Comparison of ENCODE assay signal across 18 mouse cellular contexts in the genomic region with DNA sequence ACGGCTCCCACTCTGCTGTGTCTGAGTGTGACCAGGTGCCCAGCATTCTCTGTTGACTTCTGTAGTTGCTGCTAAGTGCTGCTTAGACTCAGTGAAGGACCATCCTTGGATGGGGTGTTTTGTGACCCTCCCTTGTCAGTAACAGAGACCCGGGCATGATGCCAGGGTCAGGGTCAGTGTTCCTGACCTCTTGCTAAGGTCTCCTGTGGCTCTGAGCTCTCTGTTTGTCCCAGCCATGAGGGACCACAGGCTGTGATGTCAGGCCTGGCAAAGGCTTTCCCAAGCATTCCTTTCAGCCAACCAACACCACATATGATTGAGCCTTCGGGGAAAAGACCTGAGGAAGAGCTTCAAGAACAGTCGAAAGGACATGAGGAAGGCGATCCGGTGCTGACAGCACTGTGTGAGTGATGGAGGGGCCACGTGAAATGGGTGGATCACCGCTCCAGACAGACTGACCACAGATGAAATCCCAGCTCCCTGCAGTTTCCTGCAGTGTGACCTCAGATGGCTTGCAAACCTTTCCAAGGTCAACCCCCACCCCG. TPM values are rescaled to one million over a fixed set of nuclear protein-coding genes. Genes with fewer than 3 reads are reported as not detected.
DNase-seq lines count a peak whose midpoint lies in the region; TF ChIP-seq lines count a peak whose summit lies in the region.
"Had no signal": no experiment of that assay in that cellular context is flagged by ENCODE, and none has a peak within 500 bp of the region (broad histone marks: within the 10 kb centered on the region; RNA-seq: fewer than 3 reads in every experiment).

No protein-coding gene starts in this region.

- no peaks in the 10 kb centered on the region for H3K36me3 ChIP-seq in heart, adult 2 months (ENCODE audit: control insufficient read depth, insufficient read depth, low read length)
- H3K36me3 ChIP-seq: embryonic facial prominence, embryonic 10.5 days; forebrain, embryonic 15.5 days; heart, embryonic 10.5 days; hindbrain, embryonic 15.5 days had no signal

- intact Hi-C loops in heart, adult 2 months (cut with DNase I), result loop anchor here (10.0 kb wide), 1 partner anchor 154 kb away; no protein-coding TSS in a partner anchor
- intact Hi-C loops in heart, postnatal 10 days (cut with DNase I), result loop anchor here (5.0 kb wide), 1 partner anchor 156 kb away; no protein-coding TSS in a partner anchor

- DNase-seq in gastrocnemius, adult 18-20 months (ENCODE audit: low spot score), result peak; percentile 50
- DNase-seq in gastrocnemius, postnatal 4 days (ENCODE audit: low spot score in 2 of 2), result no peak
- peak; percentile 27 to 31 for DNase-seq in heart, adult 2 months
- DNase-seq in heart, postnatal 10 days, result no peak
- peak; percentile 53 for DNase-seq in testis, postnatal 10 days (ENCODE audit: low spot score)
- no peak for DNase-seq in testis, postnatal 14 days (ENCODE audit: low spot score)
- peak; percentile 76 for DNase-seq in skeletal muscle tissue, adult 2 months (ENCODE audit: low read depth, low spot score)
- no peak for DNase-seq in urinary bladder, postnatal 10 days (ENCODE audit: low spot score)
- DNase-seq: adrenal gland, postnatal 14 days; cerebellum, adult 11-12 months; cerebellum, adult 9-10 months; cerebellum, postnatal 25 days; kidney, adult 2 months had no signal

- no peak overlapping the region for H3K9ac ChIP-seq in heart, adult 2 months (ENCODE audit: low read depth, low read length)
- H3K9ac ChIP-seq: forebrain, embryonic 15.5 days; hindbrain, embryonic 15.5 days had no signal

- H3K4me1 ChIP-seq in heart, adult 2 months (ENCODE audit: control insufficient read depth, insufficient read depth, low read length), result no peaks in the 10 kb centered on the region
- H3K4me1 ChIP-seq: forebrain, embryonic 15.5 days; hindbrain, embryonic 15.5 days had no signal

- H3K4me3 ChIP-seq in heart, adult 2 months, result no peak overlapping the region
- H3K4me3 ChIP-seq: embryonic facial prominence, embryonic 10.5 days; erythroblast, embryonic 14.5 days; forebrain, embryonic 15.5 days; heart, embryonic 10.5 days; hindbrain, embryonic 15.5 days had no signal

- 63% methylated on average over 9 of the region's 9 CpGs for WGBS in heart, adult 2 months

- no peak for TF ChIP-seq POLR2A in heart, adult 2 months (IDR thresholded peaks at IDR 0.05; ENCODE audit: insufficient read depth, low read depth, low read length)

- H3K27me3 ChIP-seq in heart, adult 2 months (ENCODE audit: control insufficient read depth, insufficient read depth, low read length), result no peaks in the 10 kb centered on the region
- H3K27me3 ChIP-seq: forebrain, embryonic 15.5 days; hindbrain, embryonic 15.5 days had no signal

- TF ChIP-seq CTCF in heart, adult 2 months (IDR thresholded peaks at IDR 0.05), result no peak

- H3K79me2 ChIP-seq in heart, adult 2 months (replicated peaks; ENCODE audit: control insufficient read depth, insufficient read depth, low read length), result no peaks in the 10 kb centered on the region

- TF ChIP-seq EP300 in heart, adult 2 months (IDR thresholded peaks at IDR 0.05; ENCODE audit: insufficient read depth, low read depth, low read length), result no peak

- no peak overlapping the region for H3K27ac ChIP-seq in heart, adult 2 months
- H3K27ac ChIP-seq: embryonic facial prominence, embryonic 10.5 days; forebrain, embryonic 15.5 days; heart, embryonic 10.5 days; hindbrain, embryonic 15.5 days had no signal

RNA-seq across cellular contexts. Expression of gene Itga11, which starts 56.7 kb away (rescaled TPM):
- total RNA-seq in gastrocnemius, adult 18-20 months (2021), result 1 to 10 TPM; 3.1 to 3.7 TPM
- 1 to 10 TPM; 5.5 to 7.9 TPM for total RNA-seq in gastrocnemius, postnatal 4 days (2021)
- 1 to 10 TPM; 1.1 to 2.9 TPM for total RNA-seq in heart, adult 2 months (2021)
- polyA plus RNA-seq in heart, adult 2 months (2012; rRNA removed), result 1.6 and 3.6 TPM in 2 replicates
- total RNA-seq in heart, postnatal 10 days (2021), result 1 to 10 TPM; 1.4 to 1.5 TPM
- polyA plus RNA-seq: erythroblast, embryonic 14.5 days had no signal

Comparison
In these comparisons a context has a peak if more than half of its experiments do, and no peak if none do; other contexts are left out.
1. DNase-seq: peak in gastrocnemius, adult 18-20 months (single experiment), heart, adult 2 months (2 of 2), testis, postnatal 10 days (single experiment) and skeletal muscle tissue, adult 2 months (single experiment); none in gastrocnemius, postnatal 4 days (0 of 2), heart, postnatal 10 days (0 of 2), testis, postnatal 14 days (single experiment) and urinary bladder, postnatal 10 days (single experiment).